Mouse (Mus musculus) small intestine, adult 2 months (tissue): ENCODE measurements around the gene Gm29797.

ENCODE experiments used
- CTCF ChIP-seq: fragments of 200-500 bp; IDR thresholded peaks from 2 replicates; pipeline ENCODE4 v1.5.1; 2012; ENCODE audit warnings: low read depth, mild to moderate bottlenecking, control low read depth, inconsistent platforms, low read length, moderate library complexity, mixed read lengths; ENCODE audit not compliant: insufficient replicate concordance, insufficient read length; ENCODE audit errors: extremely low read depth
- POLR2A ChIP-seq: fragments of 200-500 bp; IDR thresholded peaks from 2 replicates; pipeline ENCODE4 v1.6.1; 2012; ENCODE audit warnings: low read depth, mild to moderate bottlenecking, control low read depth, inconsistent platforms, low read length, moderate library complexity

GRCm38 (mm10) chr2:181698241-181698640 is 41.4 kb downstream of the Gm29797 start, which contains the start of gene Lkaaear1:
- TF ChIP-seq CTCF (no peak), POLR2A (no peak)
